Mouse (Mus musculus) kidney, embryonic 16.5 days (tissue): ENCODE results near the gene Zfyve28. TPM values are rescaled to one million over a fixed set of nuclear protein-coding genes. Genes with fewer than 3 reads are reported as not detected.

Experiments
- ATAC-seq: fragments of 200-750 bp; cut with Nextera tagmentation; 2 replicates; pipeline ENCODE4 v1.8.0; 2017; ENCODE audit warnings: moderate TSS enrichment; ENCODE audit not compliant: low FRiP score, low TSS enrichment
- H3K27ac ChIP-seq: fragments of 300-500 bp; sonication (generic); 2 replicates; pipeline ENCODE4 v1.5.1; 2014; ENCODE audit warnings: low read length
- H3K27me3 ChIP-seq: fragments of 300-500 bp; sonication (generic); 2 replicates; pipeline ENCODE4 v1.6.1; 2014; ENCODE audit warnings: low read length, control low read depth, mixed read lengths; ENCODE audit not compliant: insufficient read depth
- H3K36me3 ChIP-seq: fragments of 300-500 bp; sonication (generic); 2 replicates; pipeline ENCODE4 v1.6.1; 2014; ENCODE audit warnings: low read length, control low read depth, mixed read lengths; ENCODE audit not compliant: insufficient read depth
- H3K4me1 ChIP-seq: fragments of 300-500 bp; sonication (generic); 2 replicates; pipeline ENCODE4 v1.6.1; 2014; ENCODE audit warnings: low read length, control low read depth, mixed read lengths; ENCODE audit not compliant: insufficient read depth
- H3K4me2 ChIP-seq: fragments of 300-500 bp; sonication (generic); replicated peaks from 2 replicates; pipeline ENCODE4 v1.6.1; 2014; ENCODE audit warnings: low read depth, low read length
- H3K4me3 ChIP-seq: fragments of 300-500 bp; sonication (generic); 2 replicates; pipeline ENCODE4 v1.5.1; 2014; ENCODE audit warnings: mild to moderate bottlenecking, low read length
- H3K9ac ChIP-seq: fragments of 300-500 bp; sonication (generic); replicated peaks from 2 replicates; pipeline ENCODE4 v1.6.1; 2014; ENCODE audit warnings: low read length
- H3K9me3 ChIP-seq: fragments of 300-500 bp; sonication (generic); 2 replicates; pipeline ENCODE4 v1.6.1; 2016; ENCODE audit warnings: low read length, control low read depth
- whole genome bisulfite sequencing: fragments of 180-500 bp; shearing (Covaris S2); extraction: QIAGEN DNeasy Blood & Tissue Kit; methylation state at CpG from one replicate; pipeline ENCODE4 v1.1.7; 2014; 5-methylcytosine and 5-hydroxymethylcytosine counted together
- polyA plus RNA-seq: library from polyadenylated mRNA; unstranded; fragments of >200 nt; fragmentation: Nextera tagmentation; extraction: Ambion mirVana; gene quantifications from 2 replicates; pipeline ENCODE4 v1.2.1, GENCODE M21; 2015

Zfyve28 gene
- polyA plus RNA-seq, 1 experiment from 2014 or later: 0.34 TPM

DNA sequence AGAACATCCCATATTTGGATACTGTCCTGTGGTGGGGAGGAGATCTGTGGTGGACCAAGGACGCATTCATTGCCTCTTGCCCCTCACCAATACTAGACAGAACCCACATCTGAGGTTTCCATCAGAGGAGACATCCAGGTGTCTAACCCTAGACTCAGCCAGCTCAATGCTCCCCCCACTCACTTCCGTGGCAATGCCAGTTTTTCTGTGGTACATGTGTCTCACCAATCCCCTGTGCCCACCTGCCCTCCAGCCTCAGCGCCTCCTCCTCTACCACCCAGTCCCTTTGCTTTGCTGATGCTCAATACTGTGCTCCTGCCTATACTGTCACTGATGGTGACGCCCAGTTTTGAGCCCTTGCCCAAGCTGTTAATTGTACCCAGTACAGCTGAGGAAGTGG, 33.0 kb upstream of the Zfyve28 start:
- Histone ChIP-seq H3K9me3 (no peaks in the 10 kb centered on the region), H3K27ac (no peak overlapping the region), H3K9ac (no peak overlapping the region), H3K27me3 (no peaks in the 10 kb centered on the region), H3K36me3 (no peaks in the 10 kb centered on the region), H3K4me3 (no peak overlapping the region), H3K4me1 (no peaks in the 10 kb centered on the region), H3K4me2 (no peak overlapping the region)
- WGBS: 85% methylated on average over 4 of the region's 4 CpGs
- ATAC-seq: no peak

DNA sequence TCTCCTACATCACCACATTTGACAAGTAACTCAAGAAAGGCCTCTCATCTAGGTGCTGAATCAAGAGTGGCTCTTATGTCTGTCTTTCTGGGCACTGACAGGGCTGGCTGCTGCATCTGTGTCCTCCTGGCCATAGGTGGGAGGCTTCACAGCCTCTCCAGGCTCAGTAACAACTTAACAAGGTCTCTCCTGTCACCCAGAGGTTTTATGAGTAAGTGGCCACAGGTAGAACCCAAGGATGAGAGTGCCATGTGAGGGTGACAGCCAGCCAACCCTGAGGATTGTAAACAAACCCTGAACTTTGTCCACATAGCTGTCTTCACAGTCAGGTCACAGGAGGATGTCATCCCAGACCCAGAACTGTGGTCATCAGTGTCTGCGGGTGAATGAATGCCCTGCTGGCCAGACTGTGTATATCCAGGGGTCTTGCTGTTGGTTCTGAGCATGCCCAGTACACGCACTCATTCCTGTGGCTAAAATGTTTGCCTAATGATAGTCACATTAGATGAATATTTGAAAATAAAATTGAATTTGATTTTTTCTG, 31.3 kb upstream of the Zfyve28 start:
- H3K4me2 ChIP-seq: no peak overlapping the region
- no peaks in the 10 kb centered on the region for H3K9me3 ChIP-seq
- no peaks in the 10 kb centered on the region for H3K27me3 ChIP-seq
- no peaks in the 10 kb centered on the region for H3K36me3 ChIP-seq
- WGBS: 60% methylated on average over 2 of the region's 2 CpGs
- ATAC-seq: no peak
- no peaks in the 10 kb centered on the region for H3K4me1 ChIP-seq
- no peak overlapping the region for H3K4me3 ChIP-seq
- H3K9ac ChIP-seq: no peak overlapping the region
- no peak overlapping the region for H3K27ac ChIP-seq

DNA sequence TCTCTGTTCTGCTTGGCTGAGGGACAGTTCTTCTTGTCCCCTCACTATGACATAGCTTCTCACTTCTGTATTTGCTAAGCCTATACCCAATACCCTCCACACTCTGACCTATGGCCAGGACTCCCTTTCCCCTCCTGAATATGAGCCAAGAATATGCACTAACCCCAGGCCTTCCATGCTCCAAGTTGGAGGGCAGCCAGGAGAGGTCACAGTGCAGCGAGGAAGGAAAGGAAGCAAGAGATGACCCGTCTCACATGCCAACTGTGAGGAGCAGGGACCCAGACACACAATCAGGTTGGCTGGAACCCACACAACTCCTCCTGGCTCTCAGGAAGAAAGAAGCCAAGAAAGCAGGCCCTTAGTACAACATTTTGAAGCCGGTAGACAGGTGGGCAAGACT, 20.8 kb upstream of the Zfyve28 start:
- Histone ChIP-seq H3K9me3 (no peaks in the 10 kb centered on the region), H3K27me3 (no peaks in the 10 kb centered on the region), H3K4me1 (no peaks in the 10 kb centered on the region), H3K9ac (no peak overlapping the region), H3K4me3 (no peak overlapping the region), H3K36me3 (no peaks in the 10 kb centered on the region), H3K27ac (no peak overlapping the region), H3K4me2 (no peak overlapping the region)
- ATAC-seq: no peak
- 62% methylated on average over 3 of the region's 3 CpGs for WGBS

DNA sequence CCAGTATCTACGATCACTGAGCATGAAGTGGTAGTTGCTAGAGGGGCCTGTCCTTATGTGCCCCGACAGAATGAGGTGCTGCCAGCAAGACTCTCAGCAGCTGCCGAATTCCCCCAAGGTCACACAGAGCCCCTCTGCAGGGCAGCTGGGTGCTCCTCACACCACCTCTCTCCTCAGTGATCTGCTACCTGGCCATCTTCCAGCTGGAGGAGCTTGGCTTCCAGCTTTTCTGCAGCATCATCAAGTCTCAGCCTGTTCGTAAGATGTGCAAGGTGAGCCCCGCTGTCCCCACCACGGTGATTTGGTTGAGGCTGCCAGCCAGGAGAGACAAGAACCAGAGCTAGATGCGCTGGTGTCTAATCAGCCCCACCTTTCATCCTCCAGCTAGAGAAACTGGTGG, 14.1 kb upstream of the Zfyve28 start:
- H3K9ac ChIP-seq: no peak overlapping the region
- H3K9me3 ChIP-seq: no peaks in the 10 kb centered on the region

DNA sequence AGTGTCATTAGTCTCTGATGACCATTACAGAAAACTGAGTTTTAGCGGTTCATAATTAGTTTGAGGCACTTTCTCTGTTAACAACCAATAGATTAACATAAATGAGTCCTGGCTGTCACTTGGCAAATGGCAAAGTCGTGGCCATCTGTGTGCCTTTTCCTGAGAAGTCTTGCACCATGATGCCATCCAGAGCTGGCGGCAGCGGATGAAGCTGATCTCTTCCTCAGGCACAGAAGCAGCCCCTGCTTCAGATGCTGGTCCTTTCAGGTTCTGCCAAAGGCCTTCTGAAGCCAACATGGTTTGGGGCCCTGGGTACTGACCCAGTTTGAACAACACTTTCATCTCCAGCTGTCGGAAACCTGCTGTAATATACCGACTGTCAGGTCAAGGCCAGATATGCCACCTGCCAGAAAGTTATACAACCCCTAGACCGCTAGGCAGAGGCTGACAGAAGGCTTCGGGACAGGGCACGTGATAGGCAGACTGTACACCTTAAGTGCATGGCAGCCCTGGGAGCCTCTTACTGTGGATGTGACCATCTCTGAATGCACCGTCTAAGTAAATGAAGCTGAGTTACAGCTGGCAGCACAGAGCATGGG, 10.8 kb upstream of the Zfyve28 start:
- Histone ChIP-seq H3K9me3 (no peaks in the 10 kb centered on the region), H3K4me3 (no peak overlapping the region), H3K27ac (no peak overlapping the region), H3K4me2 (no peak overlapping the region), H3K9ac (no peak overlapping the region), H3K4me1 (no peaks in the 10 kb centered on the region), H3K27me3 (no peaks in the 10 kb centered on the region), H3K36me3 (no peaks in the 10 kb centered on the region)
- WGBS: 80% methylated on average over 10 of the region's 10 CpGs
- no peak for ATAC-seq

More for the DNA sequence above, 14.1 kb upstream of the Zfyve28 start:
- Histone ChIP-seq H3K4me2 (no peak overlapping the region), H3K36me3 (no peaks in the 10 kb centered on the region), H3K4me1 (no peaks in the 10 kb centered on the region), H3K27me3 (no peaks in the 10 kb centered on the region), H3K4me3 (no peak overlapping the region), H3K27ac (no peak overlapping the region)
- no peak for ATAC-seq
- WGBS: 80% methylated on average over 7 of the region's 7 CpGs

DNA sequence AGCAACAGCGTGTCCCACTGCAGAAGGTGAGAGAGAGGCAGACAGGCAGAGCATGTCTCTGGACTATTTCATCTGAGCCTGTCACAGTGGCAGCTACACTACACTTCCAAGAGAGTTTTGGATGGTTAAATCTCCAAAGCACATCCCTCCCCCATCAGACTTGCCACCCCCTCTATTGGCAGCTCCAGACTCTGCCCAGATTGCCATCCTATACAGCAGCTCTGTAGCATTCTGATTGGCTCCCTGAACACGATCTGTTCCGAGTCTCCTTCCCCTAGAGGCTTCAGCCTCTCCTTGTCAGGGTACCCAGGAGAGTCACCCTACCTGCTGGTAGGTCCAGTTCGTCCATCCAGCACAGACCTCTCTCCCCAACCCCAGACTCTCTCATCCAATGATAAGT, 9.8 kb upstream of the Zfyve28 start:
- H3K4me2 ChIP-seq: no peak overlapping the region
- no peaks in the 10 kb centered on the region for H3K36me3 ChIP-seq
- H3K9ac ChIP-seq: no peak overlapping the region
- H3K9me3 ChIP-seq: no peaks in the 10 kb centered on the region
- H3K27me3 ChIP-seq: no peaks in the 10 kb centered on the region
- no peak overlapping the region for H3K4me3 ChIP-seq
- H3K27ac ChIP-seq: no peak overlapping the region
- no peaks in the 10 kb centered on the region for H3K4me1 ChIP-seq
- 52% methylated on average over 4 of the region's 4 CpGs for WGBS
- no peak for ATAC-seq

DNA sequence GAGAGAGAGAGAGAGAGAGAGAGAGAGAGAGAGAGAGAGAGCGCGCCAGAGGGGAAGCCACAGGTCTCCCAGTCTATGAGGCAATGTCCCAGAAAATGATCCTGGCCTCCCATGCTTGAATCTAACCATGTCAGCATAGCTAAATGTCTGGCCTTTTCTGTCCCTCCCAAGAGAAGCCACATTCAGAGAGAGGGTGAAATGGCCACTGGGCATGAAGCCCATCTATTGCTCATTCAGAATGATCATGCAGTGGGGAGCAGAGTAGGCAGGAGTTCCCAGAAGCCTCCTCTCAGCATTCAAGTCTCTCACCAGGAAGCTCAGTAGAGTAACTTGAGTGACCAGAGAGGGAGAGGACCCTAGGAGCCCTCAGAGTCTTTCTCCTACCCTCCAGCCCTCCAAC, 6.9 kb upstream of the Zfyve28 start:
- 79% methylated on average over 2 of the region's 2 CpGs for WGBS
- peaks cover 9% of the 10 kb centered on the region for H3K27me3 ChIP-seq
- no peaks in the 10 kb centered on the region for H3K36me3 ChIP-seq
- H3K27ac ChIP-seq: no peak overlapping the region
- H3K4me1 ChIP-seq: no peaks in the 10 kb centered on the region
- H3K4me3 ChIP-seq: no peak overlapping the region
- no peaks in the 10 kb centered on the region for H3K9me3 ChIP-seq
- H3K4me2 ChIP-seq: no peak overlapping the region
- ATAC-seq: no peak
- H3K9ac ChIP-seq: no peak overlapping the region

DNA sequence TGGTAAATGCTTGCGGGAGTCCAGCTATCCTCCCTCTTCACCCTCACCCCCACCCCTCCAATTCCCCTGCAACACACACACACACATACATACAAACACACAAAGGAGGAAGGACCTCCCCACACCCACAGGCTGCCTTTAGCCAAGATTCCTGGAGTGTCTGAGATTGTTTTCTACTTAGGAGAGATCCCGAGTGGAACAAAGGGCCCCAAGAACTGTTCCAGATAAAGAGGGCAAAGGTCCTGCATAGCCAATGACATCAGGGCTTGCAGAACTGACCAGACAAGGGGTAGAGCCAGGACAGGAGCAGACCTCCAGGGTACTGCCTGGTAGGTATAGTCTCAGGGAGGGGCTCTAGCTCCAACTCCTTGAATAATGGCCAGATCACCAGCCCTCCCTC, 6.4 kb upstream of the Zfyve28 start:
- ATAC-seq: no peak
- Histone ChIP-seq H3K4me3 (no peak overlapping the region), H3K27me3 (peaks cover 10% of the 10 kb centered on the region), H3K9ac (no peak overlapping the region), H3K36me3 (no peaks in the 10 kb centered on the region), H3K4me1 (no peaks in the 10 kb centered on the region), H3K9me3 (no peaks in the 10 kb centered on the region), H3K27ac (no peak overlapping the region), H3K4me2 (no peak overlapping the region)
- WGBS: 50% methylated on average over 2 of the region's 2 CpGs

DNA sequence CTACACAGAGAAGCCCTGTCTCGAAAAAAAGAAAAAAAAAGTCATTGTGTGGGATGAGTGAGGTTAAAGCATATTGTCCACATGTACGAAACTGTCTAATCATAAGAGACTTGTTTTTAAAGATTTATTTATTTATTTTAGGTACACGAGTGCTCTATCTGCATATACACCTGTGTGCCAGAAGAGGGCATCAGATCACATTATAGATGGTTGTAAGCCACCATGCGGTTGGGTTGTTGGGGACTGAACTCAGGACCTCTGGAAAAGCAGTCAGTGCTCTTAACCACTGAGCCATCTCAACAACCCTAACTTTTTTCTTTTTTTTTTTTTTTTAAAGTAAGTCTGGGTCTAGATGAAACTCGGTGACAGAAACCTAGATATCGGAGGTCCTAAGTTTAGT, 5.1 kb upstream of the Zfyve28 start:
- WGBS: 77% methylated on average over 6 of the region's 6 CpGs
- no peaks in the 10 kb centered on the region for H3K4me1 ChIP-seq
- no peaks in the 10 kb centered on the region for H3K9me3 ChIP-seq
- no peak overlapping the region for H3K4me3 ChIP-seq
- H3K4me2 ChIP-seq: no peak overlapping the region
- H3K36me3 ChIP-seq: no peaks in the 10 kb centered on the region
- no peak overlapping the region for H3K27ac ChIP-seq
- H3K9ac ChIP-seq: no peak overlapping the region
- H3K27me3 ChIP-seq: peaks cover 23% of the 10 kb centered on the region
- no peak for ATAC-seq

DNA sequence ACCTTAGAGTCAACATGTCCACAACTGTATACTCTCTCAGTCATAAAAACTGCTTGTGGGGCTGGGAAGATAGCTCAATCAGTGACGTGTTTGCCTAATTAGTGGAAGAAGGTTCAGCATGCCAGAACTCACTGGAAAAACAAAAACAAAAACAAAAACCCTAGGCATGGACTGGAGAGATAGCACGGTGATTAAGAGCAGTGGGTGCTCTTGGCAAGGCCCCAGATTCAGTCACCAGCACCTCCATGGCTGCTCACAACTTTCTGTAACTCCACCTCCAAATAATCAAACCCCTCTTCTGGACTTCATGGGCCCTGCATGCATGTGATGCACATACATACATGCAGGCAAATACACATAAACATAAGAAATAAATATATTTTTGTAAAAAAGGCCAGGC, 1.0 kb upstream of the Zfyve28 start:
- Histone ChIP-seq H3K27ac (no peak overlapping the region), H3K9ac (no peak overlapping the region), H3K4me3 (no peak overlapping the region), H3K4me2 (no peak overlapping the region), H3K36me3 (no peaks in the 10 kb centered on the region), H3K9me3 (no peaks in the 10 kb centered on the region), H3K4me1 (peaks cover 13% of the 10 kb centered on the region), H3K27me3 (peaks cover 57% of the 10 kb centered on the region)
- ATAC-seq: no peak
- 58% methylated on average over 2 of the region's 2 CpGs for WGBS
